Mouse (Mus musculus): ENCODE measurements at regions not wholly inside any gene's neighbourhood (a gene's known extent, or its start where the extent isn't known, plus 50 kb on each side); places are given as distances from the start of the nearest gene placed in this dataset.
"Not testable (repeated sequence)": the region's sequence is repeated elsewhere in the genome, so short reads cannot be mapped to it uniquely, and the experiment has no call there.

- no peak overlapping the region for H3K4me2 ChIP-seq (replicated peaks)
These were observed 376.1 kb upstream of the Tbl1xr1 start for GRCm38 (mm10) chr3:21700326-21700725.

DNA sequence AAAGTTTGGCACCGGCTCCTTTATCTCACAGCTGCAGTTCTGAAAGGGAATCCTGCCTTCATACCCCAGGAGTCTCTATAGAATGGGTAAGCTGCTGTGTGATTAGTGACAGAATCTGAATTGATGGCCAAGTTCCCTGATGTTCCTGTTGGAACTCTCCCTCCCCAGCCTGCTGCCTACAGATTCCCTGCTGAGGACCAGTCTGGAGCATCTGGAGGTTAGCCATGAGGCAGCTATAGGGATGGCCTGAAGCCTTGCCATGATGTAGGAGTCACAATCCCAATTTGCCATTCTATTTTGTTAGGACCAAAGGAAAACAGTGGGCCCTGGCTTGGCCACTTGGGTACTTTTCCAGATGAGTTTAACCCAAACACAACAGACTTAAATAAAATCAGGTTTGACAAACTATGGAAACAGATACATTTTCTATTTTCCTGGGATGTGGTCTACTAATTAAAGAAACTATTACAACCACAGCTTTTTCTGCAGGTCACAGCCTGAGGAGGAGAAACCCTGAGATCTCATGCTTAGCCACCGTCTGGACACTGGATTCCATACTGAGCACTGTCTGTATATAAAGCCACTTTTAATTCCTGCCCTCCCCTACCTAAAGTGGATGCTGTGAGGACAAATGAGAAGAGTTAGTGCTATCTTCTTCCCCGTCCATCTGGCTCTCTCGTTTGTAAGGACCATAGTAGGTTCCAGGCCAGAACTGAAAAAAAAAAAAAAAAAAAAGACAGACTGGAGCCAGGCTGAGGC lies 349.5 kb upstream of the Tbl1xr1 start:
- H3K9ac ChIP-seq (replicated peaks) = no peak overlapping the region
- H3K36me3 ChIP-seq = no peaks in the 10 kb centered on the region
- no peak overlapping the region for H3K27ac ChIP-seq
- no peak for ATAC-seq
- H3K4me3 ChIP-seq (replicated peaks) = no peak overlapping the region
- no peaks in the 10 kb centered on the region for H3K27me3 ChIP-seq
- no peak overlapping the region for H3K4me2 ChIP-seq (replicated peaks)
- WGBS = 72% methylated on average over 4 of the region's 4 CpGs
- H3K9me3 ChIP-seq = no peaks in the 10 kb centered on the region
- H3K4me1 ChIP-seq (replicated peaks) = peaks cover 6% of the 10 kb centered on the region

More at GRCm38 (mm10) chr3:21700326-21700725, 376.1 kb upstream of the Tbl1xr1 start:
- no peak overlapping the region for H3K27ac ChIP-seq
- 87% methylated on average over 1 of the region's 1 CpGs for WGBS
- ATAC-seq = no peak
- H3K27me3 ChIP-seq = no peaks in the 10 kb centered on the region
- H3K36me3 ChIP-seq = no peaks in the 10 kb centered on the region
- no peaks in the 10 kb centered on the region for H3K9me3 ChIP-seq
- H3K9ac ChIP-seq (replicated peaks) = no peak overlapping the region
- H3K4me3 ChIP-seq (replicated peaks) = no peak overlapping the region
- H3K4me1 ChIP-seq (replicated peaks) = no peaks in the 10 kb centered on the region

DNA sequence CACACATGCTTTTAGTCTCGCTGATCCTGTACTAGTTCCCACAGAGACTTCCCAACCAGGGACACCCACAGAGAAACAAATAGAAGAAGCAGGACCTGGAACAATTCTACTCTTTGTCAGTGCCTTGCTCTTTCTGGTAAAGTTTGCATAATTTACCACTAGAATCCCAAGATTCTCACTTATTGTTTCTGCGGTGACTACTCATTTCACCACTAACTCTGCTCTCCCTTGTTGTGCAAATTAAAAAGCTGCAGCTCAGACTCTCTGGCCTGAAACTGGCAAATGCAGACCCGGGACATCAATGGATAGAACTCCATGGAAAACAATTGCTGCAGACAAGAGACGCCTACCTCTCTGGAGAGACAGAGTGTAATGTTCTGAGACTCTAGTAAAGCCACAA lies 348.4 kb upstream of the Tbl1xr1 start:
- H3K36me3 ChIP-seq = no peaks in the 10 kb centered on the region
- WGBS = 17% methylated on average over 4 of the region's 4 CpGs
- no peaks in the 10 kb centered on the region for H3K27me3 ChIP-seq
- no peaks in the 10 kb centered on the region for H3K9me3 ChIP-seq
- no peak overlapping the region for H3K9ac ChIP-seq (replicated peaks)
- H3K4me1 ChIP-seq (replicated peaks) = peaks cover 6% of the 10 kb centered on the region
- no peak overlapping the region for H3K4me2 ChIP-seq (replicated peaks)
- H3K27ac ChIP-seq = no peak overlapping the region
- ATAC-seq = no peak
- no peak overlapping the region for H3K4me3 ChIP-seq (replicated peaks)

GRCm38 (mm10) chr3:21729328-21729727 lies 347.1 kb upstream of the Tbl1xr1 start:
- H3K4me3 ChIP-seq (replicated peaks) = no peak overlapping the region
- no peak overlapping the region for H3K9ac ChIP-seq (replicated peaks)
- H3K9me3 ChIP-seq = no peaks in the 10 kb centered on the region
- H3K36me3 ChIP-seq = no peaks in the 10 kb centered on the region
- WGBS = 96% methylated on average over 1 of the region's 1 CpGs
- 0 out of 2 replicates have a peak, but pooled peaks have one; percentile 24 for ATAC-seq
- H3K4me2 ChIP-seq (replicated peaks) = no peak overlapping the region
- H3K27me3 ChIP-seq = no peaks in the 10 kb centered on the region
- H3K27ac ChIP-seq = no peak overlapping the region
- peaks cover 6% of the 10 kb centered on the region for H3K4me1 ChIP-seq (replicated peaks)

DNA sequence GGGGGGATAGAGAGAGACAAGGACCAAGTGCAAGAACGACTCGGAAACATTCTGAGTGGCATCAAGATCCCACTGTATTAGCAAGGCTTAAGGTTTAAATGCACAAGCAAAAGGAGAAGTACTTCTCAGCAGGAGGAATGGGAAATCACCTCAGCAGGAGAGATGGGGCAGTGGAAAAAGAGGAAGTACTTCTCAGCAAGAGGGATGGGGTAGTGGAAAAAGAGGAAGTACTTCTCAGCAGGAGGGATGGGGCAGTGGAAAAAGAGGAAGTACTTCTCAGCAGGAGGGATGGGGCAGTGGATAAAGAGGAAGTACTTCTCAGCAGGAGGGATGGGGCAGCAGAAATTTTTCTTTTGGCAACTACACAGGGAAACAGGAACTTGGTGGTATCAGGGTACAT lies 340.8 kb upstream of the Tbl1xr1 start:
- WGBS = 93% methylated on average over 2 of the region's 2 CpGs
- not testable (repeated sequence) for H3K4me1 ChIP-seq (replicated peaks); H3K4me3 ChIP-seq (replicated peaks); H3K9me3 ChIP-seq; H3K4me2 ChIP-seq (replicated peaks); H3K9ac ChIP-seq (replicated peaks); H3K27ac ChIP-seq; H3K36me3 ChIP-seq; H3K27me3 ChIP-seq; ATAC-seq

- Histone ChIP-seq H3K9me3 (0 out of 2 replicates have a peak, but pooled peaks cover 2% of the 10 kb centered on the region), H3K27ac (no peak overlapping the region), H3K36me3 (no peaks in the 10 kb centered on the region), H3K4me3 (replicated peaks) (no peak overlapping the region), H3K4me2 (replicated peaks) (no peak overlapping the region), H3K27me3 (no peaks in the 10 kb centered on the region), H3K9ac (replicated peaks) (no peak overlapping the region), H3K4me1 (replicated peaks) (no peaks in the 10 kb centered on the region)
- ATAC-seq = no peak
- WGBS = 90% methylated on average over 4 of the region's 4 CpGs
These were observed 336.7 kb upstream of the Tbl1xr1 start for GRCm38 (mm10) chr3:21739720-21740119.

GRCm38 (mm10) chr3:21744107-21744506 lies 332.3 kb upstream of the Tbl1xr1 start:
- Histone ChIP-seq H3K9me3 (no peaks in the 10 kb centered on the region), H3K4me3 (replicated peaks) (no peak overlapping the region), H3K9ac (replicated peaks) (no peak overlapping the region), H3K4me2 (replicated peaks) (no peak overlapping the region), H3K27me3 (no peaks in the 10 kb centered on the region), H3K4me1 (replicated peaks) (no peaks in the 10 kb centered on the region), H3K36me3 (no peaks in the 10 kb centered on the region), H3K27ac (no peak overlapping the region)
- 94% methylated on average over 1 of the region's 1 CpGs for WGBS
- no peak for ATAC-seq

DNA sequence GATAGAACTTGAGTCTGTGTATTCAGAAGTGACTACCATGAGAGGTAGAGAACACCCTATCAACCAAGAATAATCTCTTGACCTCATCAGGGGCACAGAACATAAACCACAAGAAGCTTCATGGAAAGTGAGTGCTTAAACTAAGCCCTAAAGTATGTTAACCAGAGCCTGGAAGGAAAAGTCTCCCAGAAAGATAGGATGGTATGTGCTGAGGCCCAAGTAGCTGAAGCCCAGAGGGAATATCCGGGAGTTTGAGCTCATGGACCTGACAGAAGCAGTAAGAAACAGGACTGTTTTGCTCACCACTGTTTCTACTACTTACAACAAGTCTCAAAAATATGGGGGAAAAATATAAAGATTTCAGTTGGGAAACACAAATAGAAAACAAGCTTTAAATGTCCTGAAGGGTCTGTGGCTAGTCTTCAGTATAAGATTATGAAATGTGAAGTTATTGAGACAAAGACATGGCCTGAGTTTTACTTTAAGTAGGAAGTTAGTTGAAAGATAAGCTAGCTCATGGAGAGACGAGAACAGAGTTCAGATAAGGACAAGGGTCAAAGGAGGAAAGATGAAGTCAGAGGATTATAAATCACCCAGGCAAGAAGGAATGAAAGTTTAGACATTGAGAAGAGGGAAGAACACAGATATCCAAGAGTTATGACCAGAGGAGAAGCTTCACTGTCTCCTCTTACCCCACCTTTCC lies 315.8 kb upstream of the Tbl1xr1 start:
- Histone ChIP-seq H3K9me3 (no peaks in the 10 kb centered on the region), H3K36me3 (no peaks in the 10 kb centered on the region), H3K4me1 (replicated peaks) (no peaks in the 10 kb centered on the region), H3K4me3 (replicated peaks) (no peak overlapping the region), H3K27me3 (no peaks in the 10 kb centered on the region), H3K9ac (replicated peaks) (no peak overlapping the region), H3K27ac (no peak overlapping the region), H3K4me2 (replicated peaks) (no peak overlapping the region)
- 85% methylated on average over 2 of the region's 2 CpGs for WGBS
- ATAC-seq = no peak

- no peaks in the 10 kb centered on the region for H3K36me3 ChIP-seq
- no peak for ATAC-seq
- H3K4me1 ChIP-seq (replicated peaks) = no peaks in the 10 kb centered on the region
- no peak overlapping the region for H3K4me3 ChIP-seq (replicated peaks)
- H3K4me2 ChIP-seq (replicated peaks) = no peak overlapping the region
- no peaks in the 10 kb centered on the region for H3K9me3 ChIP-seq
- H3K9ac ChIP-seq (replicated peaks) = no peak overlapping the region
- no peaks in the 10 kb centered on the region for H3K27me3 ChIP-seq
- no peak overlapping the region for H3K27ac ChIP-seq
These were observed 315.2 kb upstream of the Tbl1xr1 start for GRCm38 (mm10) chr3:21761219-21761600.

- no peak for ATAC-seq
- Histone ChIP-seq H3K36me3 (no peaks in the 10 kb centered on the region), H3K4me3 (replicated peaks) (no peak overlapping the region), H3K9ac (replicated peaks) (no peak overlapping the region), H3K27ac (no peak overlapping the region), H3K27me3 (no peaks in the 10 kb centered on the region), H3K9me3 (no peaks in the 10 kb centered on the region), H3K4me2 (replicated peaks) (no peak overlapping the region), H3K4me1 (replicated peaks) (no peaks in the 10 kb centered on the region)
- WGBS = 86% methylated on average over 3 of the region's 3 CpGs
These were observed 314.5 kb upstream of the Tbl1xr1 start for GRCm38 (mm10) chr3:21761909-21762308.

- 100% methylated on average over 1 of the region's 1 CpGs for WGBS
- H3K36me3 ChIP-seq = no peaks in the 10 kb centered on the region
- no peak overlapping the region for H3K4me3 ChIP-seq (replicated peaks)
- H3K4me1 ChIP-seq (replicated peaks) = peaks cover 3% of the 10 kb centered on the region; the same call in 1 of the 2 replicates
- H3K4me2 ChIP-seq (replicated peaks) = no peak overlapping the region
- no peak for ATAC-seq
- H3K27me3 ChIP-seq = no peaks in the 10 kb centered on the region
- no peak overlapping the region for H3K27ac ChIP-seq
- no peaks in the 10 kb centered on the region for H3K9me3 ChIP-seq
- no peak overlapping the region for H3K9ac ChIP-seq (replicated peaks)
These were observed 308.4 kb upstream of the Tbl1xr1 start for GRCm38 (mm10) chr3:21768081-21768480.

- no peak for ATAC-seq
These were observed 306.4 kb upstream of the Tbl1xr1 start for GRCm38 (mm10) chr3:21769920-21770547.

More at GRCm38 (mm10) chr3:21769920-21770547, 306.4 kb upstream of the Tbl1xr1 start:
- Histone ChIP-seq H3K9ac (replicated peaks) (no peak overlapping the region), H3K27me3 (no peaks in the 10 kb centered on the region), H3K4me3 (replicated peaks) (no peak overlapping the region), H3K4me1 (replicated peaks) (peaks cover 3% of the 10 kb centered on the region; the same call in 1 of the 2 replicates), H3K9me3 (no peaks in the 10 kb centered on the region), H3K4me2 (replicated peaks) (no peak overlapping the region), H3K27ac (no peak overlapping the region), H3K36me3 (no peaks in the 10 kb centered on the region)
- WGBS = 52% methylated on average over 9 of the region's 9 CpGs
